Mouse (Mus musculus) midbrain, embryonic 15.5 days (tissue): ENCODE measurements around the gene Nhlrc4. TPM values are rescaled to one million over a fixed set of nuclear protein-coding genes. Genes with fewer than 3 reads are reported as not detected.
A peak's percentile ranks its signal among the peaks of the same experiment; 100 is the strongest.

Experiments
- ATAC-seq: fragments of 200-750 bp; cut with Nextera tagmentation; replicated peaks from 2 replicates; pipeline ENCODE4 v1.8.0; 2017; ENCODE audit warnings: moderate TSS enrichment
- H3K27ac ChIP-seq: fragments of 300-500 bp; sonication (generic); 2 replicates; pipeline ENCODE4 v1.5.1; 2015; ENCODE audit warnings: mild to moderate bottlenecking, inconsistent platforms
- H3K27me3 ChIP-seq: fragments of 300-500 bp; sonication (generic); replicated peaks from 2 replicates; pipeline ENCODE4 v1.6.1; 2015; ENCODE audit warnings: inconsistent platforms
- H3K36me3 ChIP-seq: fragments of 300-500 bp; sonication (generic); replicated peaks from 2 replicates; pipeline ENCODE4 v1.6.1; 2015; ENCODE audit warnings: inconsistent platforms
- H3K4me1 ChIP-seq: fragments of 300-500 bp; sonication (generic); 2 replicates; pipeline ENCODE4 v1.6.1; 2015; ENCODE audit warnings: inconsistent platforms
- H3K4me2 ChIP-seq: fragments of 300-500 bp; sonication (generic); 2 replicates; pipeline ENCODE4 v1.6.1; 2015; ENCODE audit warnings: inconsistent platforms, mild to moderate bottlenecking, moderate library complexity
- H3K4me3 ChIP-seq: fragments of 300-500 bp; sonication (generic); 2 replicates; pipeline ENCODE4 v1.5.1; 2015; ENCODE audit warnings: mild to moderate bottlenecking, inconsistent platforms
- H3K9ac ChIP-seq: fragments of 300-500 bp; sonication (generic); 2 replicates; pipeline ENCODE4 v1.6.1; 2015; ENCODE audit warnings: mild to moderate bottlenecking, inconsistent platforms
- H3K9me3 ChIP-seq: fragments of 300-500 bp; sonication (generic); 2 replicates; pipeline ENCODE4 v1.6.1; 2016; ENCODE audit warnings: inconsistent platforms
- WGBS: fragments of 180-500 bp; shearing (Covaris S2); methylation state at CpG from one replicate; pipeline ENCODE4 v1.1.7; 2015; ENCODE audit warnings: mixed read lengths; 5-methylcytosine and 5-hydroxymethylcytosine counted together
- polyA plus RNA-seq: library from polyadenylated mRNA; unstranded; fragments of >200 nt; fragmentation: Nextera tagmentation; extraction: Ambion mirVana; gene quantifications from 2 replicates; pipeline ENCODE4 v1.2.1, GENCODE M21; 2015

Nhlrc4 gene
- polyA plus RNA-seq, 1 experiment from 2014 or later: 0.80 TPM

GRCm38 (mm10) chr17:25914295-25914694, 30.5 kb downstream of the Nhlrc4 start:
- no peaks in the 10 kb centered on the region for H3K36me3 ChIP-seq
- no peak overlapping the region for H3K9ac ChIP-seq
- no peak overlapping the region for H3K27ac ChIP-seq
- no peaks in the 10 kb centered on the region for H3K27me3 ChIP-seq
- no peaks in the 10 kb centered on the region for H3K9me3 ChIP-seq
- no peak overlapping the region for H3K4me3 ChIP-seq
- peaks cover 23% of the 10 kb centered on the region for H3K4me1 ChIP-seq
- no peak overlapping the region for H3K4me2 ChIP-seq
- ATAC-seq: no peak
- 87% methylated on average over 4 of the region's 4 CpGs for WGBS

GRCm38 (mm10) chr17:25913877-25914275, 30.9 kb downstream of the Nhlrc4 start:
- Histone ChIP-seq H3K4me2 (no peak overlapping the region), H3K27ac (no peak overlapping the region), H3K9ac (no peak overlapping the region), H3K27me3 (no peaks in the 10 kb centered on the region), H3K4me3 (no peak overlapping the region), H3K36me3 (no peaks in the 10 kb centered on the region), H3K9me3 (no peaks in the 10 kb centered on the region), H3K4me1 (peaks cover 22% of the 10 kb centered on the region)
- no peak for ATAC-seq
- WGBS: 88% methylated on average over 1 of the region's 1 CpGs

- no peak overlapping the region for H3K27ac ChIP-seq
- no peak overlapping the region for H3K9ac ChIP-seq
- H3K27me3 ChIP-seq: no peaks in the 10 kb centered on the region
- H3K4me3 ChIP-seq: no peak overlapping the region
- H3K4me1 ChIP-seq: peaks cover 16% of the 10 kb centered on the region
- H3K4me2 ChIP-seq: no peak overlapping the region
- H3K36me3 ChIP-seq: no peaks in the 10 kb centered on the region
- no peak for ATAC-seq
- WGBS: 89% methylated on average over 14 of the region's 14 CpGs
- H3K9me3 ChIP-seq: no peaks in the 10 kb centered on the region
Measured at GRCm38 (mm10) chr17:25913186-25913876, 31.4 kb downstream of the Nhlrc4 start.

GRCm38 (mm10) chr17:25911816-25912215, 32.9 kb downstream of the Nhlrc4 start:
- WGBS: 96% methylated on average over 4 of the region's 4 CpGs
- Histone ChIP-seq H3K27ac (no peak overlapping the region), H3K4me3 (no peak overlapping the region), H3K36me3 (no peaks in the 10 kb centered on the region), H3K27me3 (no peaks in the 10 kb centered on the region), H3K9ac (no peak overlapping the region), H3K9me3 (no peaks in the 10 kb centered on the region), H3K4me1 (peaks cover 1% of the 10 kb centered on the region; the same call in 1 of the 2 replicates), H3K4me2 (no peak overlapping the region)
- ATAC-seq: no peak

GRCm38 (mm10) chr17:25907640-25908039, 37.1 kb downstream of the Nhlrc4 start:
- Histone ChIP-seq H3K4me1 (no peaks in the 10 kb centered on the region), H3K27me3 (no peaks in the 10 kb centered on the region), H3K9ac (no peak overlapping the region), H3K36me3 (no peaks in the 10 kb centered on the region), H3K4me3 (no peak overlapping the region), H3K27ac (no peak overlapping the region), H3K9me3 (no peaks in the 10 kb centered on the region), H3K4me2 (no peak overlapping the region)
- WGBS: 93% methylated on average over 2 of the region's 2 CpGs
- ATAC-seq: no peak

- Histone ChIP-seq H3K9me3 (no peaks in the 10 kb centered on the region), H3K27me3 (no peaks in the 10 kb centered on the region), H3K4me2 (no peak overlapping the region), H3K4me1 (no peaks in the 10 kb centered on the region), H3K4me3 (no peak overlapping the region), H3K9ac (no peak overlapping the region), H3K27ac (no peak overlapping the region), H3K36me3 (no peaks in the 10 kb centered on the region)
- no peak for ATAC-seq
- WGBS: 88% methylated on average over 3 of the region's 3 CpGs
Measured at GRCm38 (mm10) chr17:25903061-25903460, 41.7 kb downstream of the Nhlrc4 start.

- Histone ChIP-seq H3K4me2 (no peak overlapping the region), H3K4me1 (peaks cover 2% of the 10 kb centered on the region; the same call in 1 of the 2 replicates), H3K9ac (no peak overlapping the region), H3K27ac (no peak overlapping the region), H3K4me3 (no peak overlapping the region), H3K36me3 (no peaks in the 10 kb centered on the region), H3K27me3 (no peaks in the 10 kb centered on the region), H3K9me3 (no peaks in the 10 kb centered on the region)
- ATAC-seq: no peak
- WGBS: 91% methylated on average over 1 of the region's 1 CpGs
Measured at GRCm38 (mm10) chr17:25900193-25900592, 44.6 kb downstream of the Nhlrc4 start.

- H3K27ac ChIP-seq: no peak overlapping the region
- H3K4me1 ChIP-seq: peaks cover 9% of the 10 kb centered on the region
- WGBS: 58% methylated on average over 12 of the region's 12 CpGs
- H3K4me3 ChIP-seq: no peak overlapping the region
- no peaks in the 10 kb centered on the region for H3K36me3 ChIP-seq
- H3K9ac ChIP-seq: no peak overlapping the region
- no peaks in the 10 kb centered on the region for H3K9me3 ChIP-seq
- no peak for ATAC-seq
- H3K27me3 ChIP-seq: no peaks in the 10 kb centered on the region
- no peak overlapping the region for H3K4me2 ChIP-seq
Measured at GRCm38 (mm10) chr17:25895891-25896290, 48.9 kb downstream of the Nhlrc4 start.

- Histone ChIP-seq H3K27me3 (no peaks in the 10 kb centered on the region), H3K4me2 (no peak overlapping the region), H3K4me3 (no peak overlapping the region), H3K9ac (no peak overlapping the region), H3K36me3 (0 out of 2 replicates have a peak, but pooled peaks cover under 1% of the 10 kb centered on the region), H3K4me1 (peaks cover 9% of the 10 kb centered on the region), H3K27ac (no peak overlapping the region), H3K9me3 (no peaks in the 10 kb centered on the region)
- whole genome bisulfite sequencing: 25% methylated on average over 2 of the region's 2 CpGs
- no peak for ATAC-seq
Measured at GRCm38 (mm10) chr17:25895415-25895814, 49.3 kb downstream of the Nhlrc4 start.

- Histone ChIP-seq H3K9ac (no peak overlapping the region), H3K4me3 (no peak overlapping the region; the same call in 1 of the 2 replicates), H3K4me2 (no peak overlapping the region), H3K4me1 (peaks cover 9% of the 10 kb centered on the region), H3K36me3 (peaks cover 8% of the 10 kb centered on the region; the same call in 1 of the 2 replicates), H3K9me3 (no peaks in the 10 kb centered on the region), H3K27me3 (no peaks in the 10 kb centered on the region), H3K27ac (peak overlapping the region; percentile 70)
- ATAC-seq: peak; percentile 80
- WGBS: 34% methylated on average over 2 of the region's 2 CpGs
Measured at GRCm38 (mm10) chr17:25893975-25894617, 50.7 kb downstream of the Nhlrc4 start.
